Mouse (Mus musculus): ENCODE results near the gene 1700010I14Rik.

Gene 1700010I14Rik

DNA sequence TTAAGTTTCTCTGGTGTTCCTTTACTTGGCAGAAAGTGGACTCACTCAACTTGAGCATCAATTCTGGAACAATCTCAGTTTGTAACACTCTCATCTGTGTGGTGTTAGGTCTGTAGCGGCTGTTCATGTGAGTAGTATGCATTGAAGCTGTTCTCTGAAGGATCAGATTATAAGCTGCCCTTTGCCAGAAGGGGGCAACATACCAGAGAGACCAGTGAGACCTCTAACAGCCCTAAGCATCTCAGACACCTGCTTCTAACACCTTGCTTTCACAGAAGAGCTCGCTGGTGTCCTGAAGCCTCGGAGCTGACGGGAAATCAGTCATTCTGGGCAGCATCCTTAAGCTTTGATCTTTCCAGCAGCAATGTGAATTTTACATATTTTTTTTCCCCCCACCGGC lies 42.0 kb downstream of the 1700010I14Rik start:
- in situ Hi-C loops (cut with MboI), result no loop called here

GRCm38 (mm10) chr17:9031241-9032141 lies 43.4 kb downstream of the 1700010I14Rik start:
- in situ Hi-C loops (cut with MboI), result no loop called here

GRCm38 (mm10) chr17:9032362-9033044 lies 44.4 kb downstream of the 1700010I14Rik start:
- in situ Hi-C loops (cut with MboI), result no loop called here

- in situ Hi-C loops (cut with MboI), result no loop called here
These were observed 45.4 kb downstream of the 1700010I14Rik start for GRCm38 (mm10) chr17:9033511-9033910.

- in situ Hi-C loops (cut with MboI), result no loop called here
These were observed 47.6 kb downstream of the 1700010I14Rik start for GRCm38 (mm10) chr17:9035561-9036348.

DNA sequence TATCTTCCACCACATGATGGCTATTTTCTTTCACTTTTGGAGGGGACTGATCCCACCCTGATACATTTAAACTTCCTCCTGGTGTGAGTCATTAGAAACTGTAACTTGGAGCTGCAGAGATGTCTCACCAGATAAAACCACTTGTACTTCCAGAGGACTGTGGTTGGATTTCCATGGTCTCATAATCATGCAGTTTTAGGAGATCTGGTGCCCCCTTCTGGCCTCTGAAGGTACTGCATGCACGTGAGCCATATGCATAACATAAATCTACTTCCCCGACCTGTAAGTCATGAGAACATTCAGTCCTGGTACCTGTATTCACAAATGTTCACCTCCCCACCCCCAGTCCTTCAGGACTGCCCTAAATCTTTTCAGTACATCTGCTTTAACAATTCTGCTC lies 54.6 kb downstream of the 1700010I14Rik start:
- in situ Hi-C loops (cut with MboI), result no loop called here

DNA sequence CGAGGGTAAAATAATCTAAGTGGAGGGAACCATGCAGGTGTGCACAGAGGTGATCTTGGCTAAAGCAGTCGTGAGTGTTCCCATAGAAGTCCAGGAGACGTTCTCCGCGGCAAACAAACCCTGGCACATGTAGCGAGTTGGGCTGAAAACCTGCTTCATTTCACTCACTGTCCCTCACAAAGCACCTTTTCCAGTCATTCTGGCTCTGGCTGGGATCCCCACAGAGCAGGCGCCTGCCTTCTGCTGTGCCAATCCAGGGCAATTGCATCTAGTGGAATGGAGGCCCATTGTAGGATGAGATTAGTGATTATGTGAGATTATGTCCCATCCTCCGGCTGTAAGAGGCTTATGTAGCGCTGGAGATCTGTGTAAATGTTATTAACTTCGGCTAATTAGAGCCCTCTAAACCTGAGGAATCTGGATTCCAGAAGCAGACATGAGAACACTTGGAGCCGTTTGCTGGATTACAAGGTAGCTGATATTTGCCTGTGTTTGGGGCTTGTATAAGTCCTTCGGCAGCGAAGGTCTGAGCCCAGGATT lies 64.4 kb downstream of the 1700010I14Rik start:
- in situ Hi-C loops (cut with MboI), result no loop called here

- in situ Hi-C loops (cut with MboI), result no loop called here
These were observed 71.3 kb downstream of the 1700010I14Rik start for GRCm38 (mm10) chr17:9059360-9059932.
